Mouse (Mus musculus): ENCODE results near the gene Lrrc8a. TPM values are rescaled to one million over a fixed set of nuclear protein-coding genes. Genes with fewer than 3 reads are reported as not detected.

Lrrc8a gene
- polyA plus RNA-seq, 1 experiment from 2014 or later = 39.1 TPM

- Histone ChIP-seq H3K9me3 (no peaks in the 10 kb centered on the region), H3K4me3 (no peak overlapping the region), H3K4me1 (peaks cover 2% of the 10 kb centered on the region; the same call in 1 of the 2 replicates), H3K4me2 (no peak overlapping the region), H3K27me3 (no peaks in the 10 kb centered on the region), H3K9ac (no peak overlapping the region), H3K27ac (no peak overlapping the region), H3K36me3 (no peaks in the 10 kb centered on the region)
- no peak for ATAC-seq (ENCODE audit: borderline replicate concordance, extremely low read depth, low FRiP score, low TSS enrichment)
- 59% methylated on average over 6 of the region's 6 CpGs for WGBS
These were observed 25.9 kb upstream of the Lrrc8a start for GRCm38 (mm10) chr2:30211408-30212168.

GRCm38 (mm10) chr2:30212169-30212545, 25.4 kb upstream of the Lrrc8a start:
- H3K36me3 ChIP-seq = no peaks in the 10 kb centered on the region
- no peak for ATAC-seq (ENCODE audit: borderline replicate concordance, extremely low read depth, low FRiP score, low TSS enrichment)
- 62% methylated on average over 4 of the region's 4 CpGs for WGBS
- no peak overlapping the region for H3K4me3 ChIP-seq
- H3K9ac ChIP-seq = no peak overlapping the region
- H3K27me3 ChIP-seq = no peaks in the 10 kb centered on the region
- H3K4me2 ChIP-seq = no peak overlapping the region
- no peaks in the 10 kb centered on the region for H3K4me1 ChIP-seq
- H3K27ac ChIP-seq = no peak overlapping the region
- no peaks in the 10 kb centered on the region for H3K9me3 ChIP-seq

- no peaks in the 10 kb centered on the region for H3K27me3 ChIP-seq
- H3K9ac ChIP-seq = no peak overlapping the region
- 54% methylated on average over 1 of the region's 1 CpGs for WGBS
- no peak overlapping the region for H3K4me3 ChIP-seq
- no peak overlapping the region for H3K4me2 ChIP-seq
- no peaks in the 10 kb centered on the region for H3K9me3 ChIP-seq
- no peak overlapping the region for H3K27ac ChIP-seq
- H3K4me1 ChIP-seq = no peaks in the 10 kb centered on the region
- ATAC-seq (ENCODE audit: borderline replicate concordance, extremely low read depth, low FRiP score, low TSS enrichment) = no peak
- no peaks in the 10 kb centered on the region for H3K36me3 ChIP-seq
These were observed 24.6 kb upstream of the Lrrc8a start for GRCm38 (mm10) chr2:30212951-30213350.

GRCm38 (mm10) chr2:30214745-30215144, 22.8 kb upstream of the Lrrc8a start:
- no peaks in the 10 kb centered on the region for H3K9me3 ChIP-seq
- H3K4me3 ChIP-seq = no peak overlapping the region
- H3K4me1 ChIP-seq = no peaks in the 10 kb centered on the region
- no peak for ATAC-seq (ENCODE audit: borderline replicate concordance, extremely low read depth, low FRiP score, low TSS enrichment)
- no peaks in the 10 kb centered on the region for H3K36me3 ChIP-seq
- H3K9ac ChIP-seq = no peak overlapping the region
- WGBS = 80% methylated on average over 3 of the region's 3 CpGs
- H3K4me2 ChIP-seq = no peak overlapping the region
- no peaks in the 10 kb centered on the region for H3K27me3 ChIP-seq
- no peak overlapping the region for H3K27ac ChIP-seq

GRCm38 (mm10) chr2:30215493-30215892, 22.0 kb upstream of the Lrrc8a start:
- Histone ChIP-seq H3K27me3 (no peaks in the 10 kb centered on the region), H3K4me1 (no peaks in the 10 kb centered on the region), H3K36me3 (no peaks in the 10 kb centered on the region), H3K4me3 (no peak overlapping the region), H3K9me3 (no peaks in the 10 kb centered on the region), H3K27ac (no peak overlapping the region), H3K9ac (no peak overlapping the region), H3K4me2 (no peak overlapping the region)
- WGBS = 51% methylated on average over 6 of the region's 6 CpGs
- no peak for ATAC-seq (ENCODE audit: borderline replicate concordance, extremely low read depth, low FRiP score, low TSS enrichment)

GRCm38 (mm10) chr2:30216293-30216692, 21.2 kb upstream of the Lrrc8a start:
- no peaks in the 10 kb centered on the region for H3K36me3 ChIP-seq
- no peak for ATAC-seq (ENCODE audit: borderline replicate concordance, extremely low read depth, low FRiP score, low TSS enrichment)
- no peaks in the 10 kb centered on the region for H3K4me1 ChIP-seq
- no peaks in the 10 kb centered on the region for H3K27me3 ChIP-seq
- H3K9ac ChIP-seq = no peak overlapping the region
- WGBS = 95% methylated on average over 5 of the region's 5 CpGs
- H3K9me3 ChIP-seq = no peaks in the 10 kb centered on the region
- H3K4me3 ChIP-seq = no peak overlapping the region
- no peak overlapping the region for H3K27ac ChIP-seq
- H3K4me2 ChIP-seq = no peak overlapping the region

- Histone ChIP-seq H3K4me3 (no peak overlapping the region), H3K36me3 (peaks cover 3% of the 10 kb centered on the region; the same call in 1 of the 2 replicates), H3K4me1 (peaks cover 32% of the 10 kb centered on the region), H3K4me2 (no peak overlapping the region), H3K9me3 (peaks cover 1% of the 10 kb centered on the region; the same call in 1 of the 2 replicates), H3K27me3 (no peaks in the 10 kb centered on the region), H3K27ac (no peak overlapping the region), H3K9ac (no peak overlapping the region)
- no peak for ATAC-seq (ENCODE audit: borderline replicate concordance, extremely low read depth, low FRiP score, low TSS enrichment)
- WGBS = 82% methylated on average over 5 of the region's 5 CpGs
These were observed 1.9 kb upstream of the Lrrc8a start for GRCm38 (mm10) chr2:30235593-30235992.

- Histone ChIP-seq H3K9ac (peak overlapping the region; percentile 62), H3K4me1 (peaks cover 41% of the 10 kb centered on the region), H3K27ac (peak overlapping the region; percentile 74), H3K9me3 (no peaks in the 10 kb centered on the region), H3K4me3 (peak overlapping the region; percentile 89), H3K27me3 (no peaks in the 10 kb centered on the region), H3K4me2 (peak overlapping the region; percentile 88), H3K36me3 (peaks cover 14% of the 10 kb centered on the region)
- 2% methylated on average over 18 of the region's 18 CpGs for WGBS
- no peak for ATAC-seq (ENCODE audit: borderline replicate concordance, extremely low read depth, low FRiP score, low TSS enrichment)
These were observed 903 bp upstream of the Lrrc8a start for GRCm38 (mm10) chr2:30236426-30237198.

GRCm38 (mm10) chr2:30237881-30238280, 366 bp downstream of the Lrrc8a start:
- WGBS = under 1% methylated on average over 39 of the region's 42 CpGs

GRCm38 (mm10) chr2:30238906-30239465, 1.5 kb downstream of the Lrrc8a start:
- no peaks in the 10 kb centered on the region for H3K27me3 ChIP-seq
- peak overlapping the region; percentile 89 for H3K4me3 ChIP-seq
- 62% methylated on average over 3 of the region's 3 CpGs for WGBS
- H3K4me2 ChIP-seq = peak overlapping the region; percentile 88
- no peaks in the 10 kb centered on the region for H3K9me3 ChIP-seq
- peaks cover 21% of the 10 kb centered on the region for H3K36me3 ChIP-seq
- ATAC-seq (ENCODE audit: borderline replicate concordance, extremely low read depth, low FRiP score, low TSS enrichment) = no peak
- H3K4me1 ChIP-seq = peaks cover 59% of the 10 kb centered on the region
- peak overlapping the region; percentile 54 for H3K27ac ChIP-seq
- H3K9ac ChIP-seq = peak overlapping the region; percentile 85; the same call in 1 of the 2 replicates

More at GRCm38 (mm10) chr2:30237881-30238280, 366 bp downstream of the Lrrc8a start:
- peaks cover 49% of the 10 kb centered on the region for H3K4me1 ChIP-seq
- no peaks in the 10 kb centered on the region for H3K27me3 ChIP-seq
- peaks cover 16% of the 10 kb centered on the region for H3K36me3 ChIP-seq
- H3K27ac ChIP-seq = peak overlapping the region; percentile 92
- ATAC-seq (ENCODE audit: borderline replicate concordance, extremely low read depth, low FRiP score, low TSS enrichment) = peak; percentile 89
- peak overlapping the region; percentile 85 for H3K9ac ChIP-seq
- H3K4me3 ChIP-seq = peak overlapping the region; percentile 89
- peak overlapping the region; percentile 88 for H3K4me2 ChIP-seq
- no peaks in the 10 kb centered on the region for H3K9me3 ChIP-seq

GRCm38 (mm10) chr2:30239777-30240176, 2.3 kb downstream of the Lrrc8a start:
- H3K4me2 ChIP-seq = peak overlapping the region; percentile 88; the same call in 1 of the 2 replicates
- no peak for ATAC-seq (ENCODE audit: borderline replicate concordance, extremely low read depth, low FRiP score, low TSS enrichment)
- H3K9me3 ChIP-seq = no peaks in the 10 kb centered on the region
- no peak overlapping the region for H3K9ac ChIP-seq
- peaks cover 63% of the 10 kb centered on the region for H3K4me1 ChIP-seq
- H3K36me3 ChIP-seq = peaks cover 25% of the 10 kb centered on the region
- no peak overlapping the region for H3K4me3 ChIP-seq
- H3K27ac ChIP-seq = peak overlapping the region; percentile 58
- WGBS = 62% methylated on average over 4 of the region's 4 CpGs
- no peaks in the 10 kb centered on the region for H3K27me3 ChIP-seq

- Histone ChIP-seq H3K9me3 (no peaks in the 10 kb centered on the region), H3K27me3 (no peaks in the 10 kb centered on the region), H3K4me2 (peak within 1 kb of the TSS; percentile 88), H3K36me3 (peaks cover 25% of the 10 kb centered on the region), H3K27ac (peak within 1 kb of the TSS; percentile 58), H3K4me1 (peaks cover 65% of the 10 kb centered on the region), H3K4me3 (peak within 1 kb of the TSS; percentile 89; the same call in 1 of the 2 replicates), H3K9ac (no peak within 1 kb of the TSS)
- 75% methylated on average over 2 of the region's 2 CpGs for WGBS
- no peak for ATAC-seq (ENCODE audit: borderline replicate concordance, extremely low read depth, low FRiP score, low TSS enrichment)
These were observed 2.8 kb downstream of the Lrrc8a start, which contains the start of gene Gm28035 for GRCm38 (mm10) chr2:30240267-30240666. Gene Gm28035 (plus strand): TSS chr2:30240567.
